Mouse (Mus musculus) cerebellum, adult (tissue): Measurements from ENCODE around the gene Plpp6.
A peak's percentile ranks its signal among the peaks of the same experiment; 100 is the strongest.
"Not testable (repeated sequence)": the region's sequence is repeated elsewhere in the genome, so short reads cannot be mapped to it uniquely, and the experiment has no call there.

Experiments used
- ATAC-seq: cut with Nextera tagmentation; 2 replicates; pipeline ENCODE4 v1.9.2; 2017; ENCODE audit warnings: mild to moderate bottlenecking, moderate library complexity, mixed read lengths; ENCODE audit not compliant: insufficient number of reproducible peaks, low FRiP score, low TSS enrichment

Plpp6 gene

GRCm38 (mm10) chr19:28974862-28975611 is 11.3 kb downstream of the Plpp6 start:
- peak; percentile 76 for ATAC-seq

GRCm38 (mm10) chr19:28982617-28983016 is 18.9 kb downstream of the Plpp6 start:
- ATAC-seq = no peak

GRCm38 (mm10) chr19:28989515-28989914 is 25.8 kb downstream of the Plpp6 start:
- no peak for ATAC-seq

GRCm38 (mm10) chr19:28990194-28990589 is 26.4 kb downstream of the Plpp6 start, which contains the start of gene Cdc37l1:
TSS of gene Cdc37l1 (plus strand) at chr19:28990352.
- ATAC-seq = peak; percentile 98

- peak; percentile 31 for ATAC-seq
Observed at GRCm38 (mm10) chr19:28990590-28991221, 27.0 kb downstream of the Plpp6 start.

GRCm38 (mm10) chr19:28991391-28991790 is 27.6 kb downstream of the Plpp6 start:
- ATAC-seq = no peak

- ATAC-seq = no peak
Observed at GRCm38 (mm10) chr19:28994870-28995269, 31.1 kb downstream of the Plpp6 start.

- no peak for ATAC-seq
Observed at GRCm38 (mm10) chr19:28995366-28995765, 31.6 kb downstream of the Plpp6 start.

GRCm38 (mm10) chr19:28997976-28998630 is 34.4 kb downstream of the Plpp6 start:
- no peak for ATAC-seq

GRCm38 (mm10) chr19:29000321-29000720 is 36.6 kb downstream of the Plpp6 start:
- ATAC-seq = not testable (repeated sequence)

GRCm38 (mm10) chr19:29008069-29008706 is 44.4 kb downstream of the Plpp6 start:
- no peak for ATAC-seq

- no peak for ATAC-seq
Observed at GRCm38 (mm10) chr19:29009046-29009445, 45.3 kb downstream of the Plpp6 start.

- no peak for ATAC-seq
Observed at GRCm38 (mm10) chr19:29011355-29011990, 47.7 kb downstream of the Plpp6 start.

- ATAC-seq = no peak
Observed at GRCm38 (mm10) chr19:29014466-29015055, 50.8 kb downstream of the Plpp6 start.

- no peak for ATAC-seq
Observed at GRCm38 (mm10) chr19:29015410-29016203, 51.9 kb downstream of the Plpp6 start.

- ATAC-seq = no peak
Observed at GRCm38 (mm10) chr19:29016204-29016765, 52.5 kb downstream of the Plpp6 start.
